Mouse (Mus musculus): ENCODE results near the gene Barx2. TPM values are rescaled to one million over a fixed set of nuclear protein-coding genes. Genes with fewer than 3 reads are reported as not detected.

Barx2 gene
- polyA plus RNA-seq, 1 experiment from 2014 or later, result 19.4 TPM

DNA sequence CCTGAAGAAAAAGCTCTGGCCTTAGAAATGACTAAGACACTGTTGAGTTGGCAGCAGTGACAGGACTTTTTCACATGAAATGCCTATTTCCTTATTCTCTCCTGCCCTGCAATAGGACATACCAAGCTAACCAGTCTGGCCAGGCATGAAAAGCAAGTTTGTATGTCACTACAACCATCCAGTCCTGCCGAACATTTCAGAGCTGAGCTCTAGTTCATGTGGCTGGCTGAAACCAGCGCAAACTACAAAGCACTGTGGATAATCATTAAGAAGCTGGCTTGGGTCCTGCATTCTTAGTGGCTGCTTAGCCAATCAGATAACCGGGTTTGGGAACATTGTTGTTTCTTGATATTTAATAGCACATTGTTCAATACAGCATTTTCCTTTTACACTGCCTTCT is 13.5 kb upstream of the Barx2 start:
- in situ Hi-C loops (cut with MboI; ENCODE audit: low pct_unique_long_range_greater_than_20kb), result loop anchor here (5.0 to 10.0 kb wide), 2 partner anchors 359 to 522 kb away; no protein-coding TSS in a partner anchor
- CTCF ChIA-PET, result interaction anchor here (0.8 to 4.4 kb wide), 7 partner anchors 18 to 367 kb away, joined by 3 to 92 read pairs (median 5); no protein-coding TSS in a partner anchor
- ATAC-seq (peak; percentile 15), DNase-seq (ENCODE audit: low read depth, low spot score) (no peak)
- H3K27me3 ChIP-seq, result no peaks in the 10 kb centered on the region
- no peak for TF ChIP-seq CTCF (IDR thresholded peaks at IDR 0.05)
- POLR2A ChIA-PET, result no interaction called here

GRCm38 (mm10) chr9:31925830-31926624 is 12.8 kb upstream of the Barx2 start:
- ChIA-PET CTCF (interaction anchor here (0.6 to 4.4 kb wide), 16 partner anchors 9 to 373 kb away, joined by 3 to 92 read pairs (median 4); no protein-coding TSS in a partner anchor), POLR2A (no interaction called here)
- ATAC-seq, result peak; percentile 96
- TF ChIP-seq CTCF (IDR thresholded peaks at IDR 0.05), result peak; percentile 99
- no peaks in the 10 kb centered on the region for H3K27me3 ChIP-seq
- in situ Hi-C loops (cut with MboI; ENCODE audit: low pct_unique_long_range_greater_than_20kb), result loop anchor here (5.0 to 10.0 kb wide), 2 partner anchors 359 to 521 kb away; no protein-coding TSS in a partner anchor
- peak; percentile 51 for DNase-seq (ENCODE audit: low read depth, low spot score)

DNA sequence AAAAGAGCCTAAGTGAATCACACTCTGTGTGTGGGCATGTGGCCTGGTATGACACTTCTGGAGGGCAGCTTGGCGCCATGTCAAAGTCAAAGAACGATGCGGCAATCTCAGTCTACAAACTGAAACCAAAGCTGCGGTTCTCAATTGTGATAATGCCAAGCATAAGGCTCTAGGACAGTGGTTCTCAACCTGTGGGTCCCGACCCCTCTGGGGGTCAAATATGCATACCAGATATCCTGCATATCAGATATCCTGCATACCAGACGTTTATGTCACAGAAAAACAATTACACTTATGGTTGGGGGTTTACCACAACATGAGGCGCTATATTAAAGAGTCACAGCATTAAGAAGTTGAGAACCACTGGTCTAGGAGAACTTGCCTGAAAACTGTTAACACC is 10.3 kb upstream of the Barx2 start:
- no peak for TF ChIP-seq CTCF (IDR thresholded peaks at IDR 0.05)
- in situ Hi-C loops (cut with MboI; ENCODE audit: low pct_unique_long_range_greater_than_20kb), result loop anchor here (10.0 kb wide), 1 partner anchor 519 kb away; no protein-coding TSS in a partner anchor
- DNase-seq (ENCODE audit: low read depth, low spot score) (no peak), ATAC-seq (no peak)
- CTCF ChIA-PET, result interaction anchor here (3.9 kb wide), 1 partner anchor 364 kb away, joined by 17 read pairs; no protein-coding TSS in a partner anchor
- no peaks in the 10 kb centered on the region for H3K27me3 ChIP-seq
- POLR2A ChIA-PET, result no interaction called here

- no peak for TF ChIP-seq CTCF (IDR thresholded peaks at IDR 0.05)
- H3K27me3 ChIP-seq, result peaks cover 3% of the 10 kb centered on the region
- ATAC-seq (no peak), DNase-seq (ENCODE audit: low read depth, low spot score) (no peak)
- POLR2A ChIA-PET, result interaction anchor here (0.5 kb wide), 1 partner anchor 312 kb away, joined by 3 read pairs; no protein-coding TSS in a partner anchor
- CTCF ChIA-PET, result interaction anchor here (3.9 kb wide), 1 partner anchor 360 kb away, joined by 17 read pairs; no protein-coding TSS in a partner anchor
- in situ Hi-C loops (cut with MboI; ENCODE audit: low pct_unique_long_range_greater_than_20kb), result loop anchor here (10.0 kb wide), 1 partner anchor 515 kb away; no protein-coding TSS in a partner anchor
Measured at GRCm38 (mm10) chr9:31919802-31920201, 6.5 kb upstream of the Barx2 start.

- ATAC-seq (no peak), DNase-seq (ENCODE audit: low read depth, low spot score) (no peak)
- CTCF ChIA-PET, result interaction anchor here (1.1 to 1.7 kb wide), 2 partner anchors 9 to 339 kb away, joined by 3 to 7 read pairs; no protein-coding TSS in a partner anchor
- POLR2A ChIA-PET, result interaction anchor here (0.6 kb wide), 2 partner anchors 726 to 761 kb away, joined by 3 read pairs; no protein-coding TSS in a partner anchor
- peaks cover 9% of the 10 kb centered on the region for H3K27me3 ChIP-seq
- no peak for TF ChIP-seq CTCF (IDR thresholded peaks at IDR 0.05)
- in situ Hi-C loops (cut with MboI; ENCODE audit: low pct_unique_long_range_greater_than_20kb), result no loop called here
Measured at GRCm38 (mm10) chr9:31916421-31916820, 3.2 kb upstream of the Barx2 start.

GRCm38 (mm10) chr9:31914871-31915270 is 1.6 kb upstream of the Barx2 start:
- ChIA-PET CTCF (interaction anchor here (1.1 kb wide), 1 partner anchor 355 kb away, joined by 3 read pairs; no protein-coding TSS in a partner anchor), POLR2A (no interaction called here)
- no peak for ATAC-seq
- H3K27me3 ChIP-seq, result peaks cover 9% of the 10 kb centered on the region
- in situ Hi-C loops (cut with MboI; ENCODE audit: low pct_unique_long_range_greater_than_20kb), result loop anchor here (5.0 kb wide), 1 partner anchor 223 kb away; no protein-coding TSS in a partner anchor
- no peak for DNase-seq (ENCODE audit: low read depth, low spot score)
- no peak for TF ChIP-seq CTCF (IDR thresholded peaks at IDR 0.05)

- no peak for ATAC-seq
Measured at GRCm38 (mm10) chr9:31913739-31914591, 703 bp upstream of the Barx2 start.

GRCm38 (mm10) chr9:31912553-31912920 is 725 bp downstream of the Barx2 start:
- H3K27me3 ChIP-seq, result peaks cover 9% of the 10 kb centered on the region
- ATAC-seq (no peak), DNase-seq (ENCODE audit: low read depth, low spot score) (no peak)
- no peak for TF ChIP-seq CTCF (IDR thresholded peaks at IDR 0.05)
- in situ Hi-C loops (cut with MboI; ENCODE audit: low pct_unique_long_range_greater_than_20kb), result loop anchor here (5.0 kb wide), 1 partner anchor 220 kb away; no protein-coding TSS in a partner anchor
- POLR2A ChIA-PET, result interaction anchor here (1.3 to 1.4 kb wide), 2 partner anchors 220 to 228 kb away, joined by 3 to 5 read pairs; no protein-coding TSS in a partner anchor
- CTCF ChIA-PET, result interaction anchor here (0.9 to 1.6 kb wide), 4 partner anchors 51 to 353 kb away, joined by 3 to 5 read pairs (median 4); no protein-coding TSS in a partner anchor

More at GRCm38 (mm10) chr9:31913739-31914591, 703 bp upstream of the Barx2 start:
- in situ Hi-C loops (cut with MboI; ENCODE audit: low pct_unique_long_range_greater_than_20kb), result loop anchor here (5.0 kb wide), 1 partner anchor 222 kb away; no protein-coding TSS in a partner anchor
- ChIA-PET CTCF (no interaction called here), POLR2A (no interaction called here)
- DNase-seq (ENCODE audit: low read depth, low spot score), result no peak
- TF ChIP-seq CTCF (IDR thresholded peaks at IDR 0.05), result no peak
- H3K27me3 ChIP-seq, result peaks cover 9% of the 10 kb centered on the region

- ChIA-PET CTCF (interaction anchor here (1.6 kb wide), 1 partner anchor 18 kb away, joined by 4 read pairs; no protein-coding TSS in a partner anchor), POLR2A (interaction anchor here (1.3 kb wide), 1 partner anchor 51 kb away, joined by 4 read pairs; no protein-coding TSS in a partner anchor)
- ATAC-seq (peak; percentile 63), DNase-seq (ENCODE audit: low read depth, low spot score) (peak; percentile 71)
- peaks cover 9% of the 10 kb centered on the region for H3K27me3 ChIP-seq
- TF ChIP-seq CTCF (IDR thresholded peaks at IDR 0.05), result no peak
- in situ Hi-C loops (cut with MboI; ENCODE audit: low pct_unique_long_range_greater_than_20kb), result loop anchor here (5.0 kb wide), 1 partner anchor 218 kb away; no protein-coding TSS in a partner anchor
Measured at GRCm38 (mm10) chr9:31910221-31910620, 3.0 kb downstream of the Barx2 start.

Data from Patski (cell line).